Mouse (Mus musculus) ES-E14 (cell line): ENCODE data around the gene Frmpd4. TPM values are rescaled to one million over a fixed set of nuclear protein-coding genes. Genes with fewer than 3 reads are reported as not detected.

ENCODE experiments used
- DNase-seq: peaks from one replicate; pipeline ENCODE4 v3.0.0-alpha.2; 2013; ENCODE audit warnings: low read depth, low spot score
- H3K27ac ChIP-seq: 2 replicates; pipeline ENCODE4 v1.5.1; 2012; ENCODE audit warnings: low read depth, mild to moderate bottlenecking, low read length, moderate library complexity, mixed read lengths; ENCODE audit not compliant: poor library complexity, insufficient read depth, severe bottlenecking
- H3K36me3 ChIP-seq: 2 replicates; pipeline ENCODE4 v1.6.1; 2012; ENCODE audit warnings: mild to moderate bottlenecking, low read length, moderate library complexity, mixed read lengths; ENCODE audit not compliant: control insufficient read depth, poor library complexity, insufficient read depth, severe bottlenecking
- H3K4me1 ChIP-seq, 2 experiments: fragments of 150-350 bp in 1 of 2; sonication (generic) in 1 of 2; 2 replicates each; pipeline ENCODE4 v1.6.1; 2012; ENCODE audit warnings: low read length in 2 of 2, mild to moderate bottlenecking in 1 of 2, mixed read lengths in 1 of 2; ENCODE audit not compliant: control insufficient read depth in 2 of 2, insufficient read depth in 2 of 2, poor library complexity in 1 of 2
- H3K4me3 ChIP-seq, 2 experiments: fragments of 150-350 bp in 1 of 2; sonication (generic) in 1 of 2; 2 replicates each; pipeline ENCODE4 v1.5.1; 2012; ENCODE audit warnings: low read length in 2 of 2, low read depth in 1 of 2, mild to moderate bottlenecking in 1 of 2, mixed read lengths in 1 of 2; ENCODE audit not compliant: insufficient read depth in 1 of 2, poor library complexity in 1 of 2, severe bottlenecking in 1 of 2
- H3K9ac ChIP-seq: 2 replicates; pipeline ENCODE4 v1.6.1; 2012; ENCODE audit warnings: low read depth, mild to moderate bottlenecking, low read length, mixed read lengths; ENCODE audit not compliant: poor library complexity, insufficient read depth, severe bottlenecking
- H3K9me3 ChIP-seq: fragments of 150-350 bp; sonication (generic); 2 replicates; pipeline ENCODE4 v1.6.1; 2012; ENCODE audit warnings: low read depth, mild to moderate bottlenecking, low read length; ENCODE audit not compliant: control insufficient read depth, insufficient read depth
- CHD2 ChIP-seq: IDR thresholded peaks from 2 replicates; pipeline ENCODE4 v1.6.1; 2014; ENCODE audit warnings: mild to moderate bottlenecking, low read depth, low read length, inconsistent platforms
- HCFC1 ChIP-seq: IDR thresholded peaks from 2 replicates; pipeline ENCODE4 v1.6.1; 2012; ENCODE audit warnings: low read length, inconsistent platforms, borderline replicate concordance; ENCODE audit not compliant: insufficient read depth
- MAFK ChIP-seq: IDR thresholded peaks from 2 replicates; pipeline ENCODE4 v1.6.1; 2014; ENCODE audit warnings: mild to moderate bottlenecking, low read depth, low read length, inconsistent platforms; ENCODE audit not compliant: insufficient read depth
- ZC3H11A ChIP-seq: IDR thresholded peaks from 2 replicates; pipeline ENCODE4 v1.6.1; 2012; ENCODE audit warnings: low read depth, mild to moderate bottlenecking, inconsistent platforms, low read length, borderline replicate concordance
- ZNF384 ChIP-seq: IDR thresholded peaks from 2 replicates; pipeline ENCODE4 v1.6.1; 2012; ENCODE audit warnings: low read depth, low read length, inconsistent platforms
- in situ Hi-C, 2 experiments: fragments of 600-800 bp; cut with MboI; formaldehyde crosslinking; loops; one replicate each; pipeline ENCODE4 v1.15.1; 2025; ENCODE audit warnings: low sequenced_read_pairs in 2 of 2, inconsistent platforms in 1 of 2; ENCODE audit not compliant: unreplicated experiment in 2 of 2
- total RNA-seq: library from RNA; depleted of rRNA; stranded (reverse); fragments of 300-350 nt; gene quantifications from 2 replicates; pipeline ENCODE4 v1.2.3, GENCODE M21; 2012

Frmpd4 gene
- total RNA-seq, 1 experiment, result not detected

- TF ChIP-seq CHD2 (no peak), HCFC1 (no peak), ZNF384 (no peak)
- H3K4me1 ChIP-seq, result no peaks in the 10 kb centered on the region
- in situ Hi-C loops, result no loop called here
- no peak overlapping the region for H3K27ac ChIP-seq
- H3K36me3 ChIP-seq, result no peaks in the 10 kb centered on the region
- no peak overlapping the region for H3K4me3 ChIP-seq
- DNase-seq, result no peak
- H3K9ac ChIP-seq, result no peak overlapping the region
- H3K9me3 ChIP-seq, result no peaks in the 10 kb centered on the region
Measured at GRCm38 (mm10) chrX:167523151-167523550, 1053.9 kb downstream of the Frmpd4 start.

GRCm38 (mm10) chrX:167522528-167522927 lies 1054.5 kb downstream of the Frmpd4 start:
- Histone ChIP-seq H3K27ac (no peak overlapping the region), H3K4me3 (no peak overlapping the region), H3K9ac (no peak overlapping the region), H3K4me1 (no peaks in the 10 kb centered on the region), H3K9me3 (no peaks in the 10 kb centered on the region), H3K36me3 (no peaks in the 10 kb centered on the region)
- no peak for DNase-seq
- in situ Hi-C loops, result no loop called here
- TF ChIP-seq HCFC1 (no peak), MAFK (no peak), ZC3H11A (no peak), ZNF384 (no peak), CHD2 (no peak)

- H3K9ac ChIP-seq, result no peak overlapping the region
- no peak overlapping the region for H3K4me3 ChIP-seq
- in situ Hi-C loops, result no loop called here
- no peak for DNase-seq
- H3K9me3 ChIP-seq, result no peaks in the 10 kb centered on the region
- no peaks in the 10 kb centered on the region for H3K36me3 ChIP-seq
- no peaks in the 10 kb centered on the region for H3K4me1 ChIP-seq
- H3K27ac ChIP-seq, result no peak overlapping the region
- TF ChIP-seq ZNF384, result no peak
- TF ChIP-seq CHD2, result no peak
- no peak for TF ChIP-seq ZC3H11A
- no peak for TF ChIP-seq HCFC1
- no peak for TF ChIP-seq MAFK
Measured at GRCm38 (mm10) chrX:167518440-167518839, 1058.6 kb downstream of the Frmpd4 start.

GRCm38 (mm10) chrX:167497780-167498179 lies 1079.3 kb downstream of the Frmpd4 start:
- no peak overlapping the region for H3K4me3 ChIP-seq
- H3K4me1 ChIP-seq, result no peaks in the 10 kb centered on the region
- no peaks in the 10 kb centered on the region for H3K36me3 ChIP-seq
- no peak overlapping the region for H3K9ac ChIP-seq
- peak; percentile 36 for DNase-seq
- in situ Hi-C loops, result loop anchor here in 1 of 2 experiments (25.0 kb wide), 1 partner anchor 315 kb away; no protein-coding TSS in a partner anchor
- H3K9me3 ChIP-seq, result no peaks in the 10 kb centered on the region
- TF ChIP-seq CHD2 (no peak), ZC3H11A (no peak), ZNF384 (no peak), HCFC1 (no peak), MAFK (no peak)
- H3K27ac ChIP-seq, result no peak overlapping the region

GRCm38 (mm10) chrX:167492265-167492664 lies 1084.8 kb downstream of the Frmpd4 start:
- H3K27ac ChIP-seq, result no peak overlapping the region
- no peak for TF ChIP-seq HCFC1
- TF ChIP-seq CHD2, result no peak
- TF ChIP-seq ZNF384, result no peak
- TF ChIP-seq ZC3H11A, result no peak
- no peak for TF ChIP-seq MAFK
- H3K4me3 ChIP-seq, result no peak overlapping the region
- in situ Hi-C loops, result loop anchor here in 1 of 2 experiments (25.0 kb wide), 1 partner anchor 320 kb away; no protein-coding TSS in a partner anchor
- no peak for DNase-seq
- H3K36me3 ChIP-seq, result no peaks in the 10 kb centered on the region
- H3K9me3 ChIP-seq, result no peaks in the 10 kb centered on the region
- H3K9ac ChIP-seq, result no peak overlapping the region
- H3K4me1 ChIP-seq, result no peaks in the 10 kb centered on the region
